8 mouse cellular contexts compared by ENCODE assay signal in the genomic region with DNA sequence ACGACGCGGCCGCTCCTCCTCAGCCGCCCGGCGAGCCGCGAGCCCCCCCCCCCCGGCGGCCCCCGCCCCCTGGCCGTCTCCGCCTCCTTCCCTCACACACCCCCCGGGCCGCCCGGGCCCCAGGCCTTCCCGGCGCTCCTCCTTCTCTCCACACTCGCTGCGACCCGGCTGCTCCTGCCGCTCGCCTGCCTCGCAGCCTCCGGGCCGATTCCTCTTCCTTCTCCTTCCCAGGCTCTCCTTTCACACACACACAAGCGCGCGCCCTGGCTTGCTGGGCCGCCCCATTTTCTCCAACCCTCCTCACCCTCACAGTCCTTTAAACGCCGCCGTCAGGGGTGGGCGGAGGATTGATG. TPM values are rescaled to one million over a fixed set of nuclear protein-coding genes. Genes with fewer than 3 reads are reported as not detected.
DNase-seq lines count a peak whose midpoint lies in the region; ATAC-seq and TF ChIP-seq lines count a peak whose summit lies in the region.

No protein-coding gene starts in this region.

- no peak for TF ChIP-seq POLR2A in bone marrow macrophage, adult 2 months (IDR thresholded peaks at IDR 0.05; ENCODE audit: borderline replicate concordance, low read depth, low read length)

- 2% methylated on average over 13 of the region's 35 CpGs for WGBS in liver, embryonic 12.5 days (ENCODE audit: insufficient replicate concordance)
- WGBS in neural tube, embryonic 15.5 days: 0% methylated on average over 10 of the region's 35 CpGs

- no peaks in the 10 kb centered on the region for H3K9me3 ChIP-seq in liver, embryonic 12.5 days (replicated peaks)
- H3K9me3 ChIP-seq in neural tube, embryonic 15.5 days (replicated peaks): no peaks in the 10 kb centered on the region

- H3K27ac ChIP-seq in gastrocnemius, adult 2 months: peak overlapping the region; percentile 93
- peak overlapping the region; percentile 85 for H3K27ac ChIP-seq in bone marrow macrophage, adult 2 months (ENCODE audit: insufficient read depth, low read depth, low read length)
- peak overlapping the region; percentile 86 for H3K27ac ChIP-seq in liver, embryonic 12.5 days
- H3K27ac ChIP-seq in neural tube, embryonic 15.5 days (replicated peaks): peak overlapping the region; percentile 98

- H3K36me3 ChIP-seq in liver, embryonic 12.5 days: peaks cover 17% of the 10 kb centered on the region
- H3K36me3 ChIP-seq in neural tube, embryonic 15.5 days: peaks cover 12% of the 10 kb centered on the region

- ATAC-seq in granulocyte monocyte progenitor cell, adult 5-6 weeks (replicated peaks; ENCODE audit: poor library complexity, severe bottlenecking): peak; percentile 47
- ATAC-seq in liver, embryonic 12.5 days: peak; percentile 75
- peak; percentile 78 for ATAC-seq in neural tube, embryonic 15.5 days (ENCODE audit: low FRiP score)

- H3K27me3 ChIP-seq in liver, embryonic 12.5 days (replicated peaks): no peaks in the 10 kb centered on the region
- H3K27me3 ChIP-seq in neural tube, embryonic 15.5 days (replicated peaks): no peaks in the 10 kb centered on the region

- peak overlapping the region; percentile 96 for H3K4me3 ChIP-seq in gastrocnemius, adult 2 months
- peak overlapping the region; percentile 92 for H3K4me3 ChIP-seq in bone marrow macrophage, adult 2 months (ENCODE audit: insufficient read depth, low read length)
- peak overlapping the region; percentile 82 for H3K4me3 ChIP-seq in liver, embryonic 12.5 days
- peak overlapping the region; percentile 73 for H3K4me3 ChIP-seq in neural tube, embryonic 15.5 days (replicated peaks)

- H3K9ac ChIP-seq in liver, embryonic 12.5 days: peak overlapping the region; percentile 83
- peak overlapping the region; percentile 95 for H3K9ac ChIP-seq in neural tube, embryonic 15.5 days (replicated peaks)

- peaks cover 26% of the 10 kb centered on the region for H3K4me1 ChIP-seq in bone marrow macrophage, adult 2 months (ENCODE audit: control insufficient read depth, insufficient read depth, low read length)
- H3K4me1 ChIP-seq in liver, embryonic 12.5 days: peaks cover 32% of the 10 kb centered on the region
- H3K4me1 ChIP-seq in neural tube, embryonic 15.5 days: peaks cover 25% of the 10 kb centered on the region

- no peak for DNase-seq in gastrocnemius, adult 2 months
- no peak for DNase-seq in gastrocnemius, postnatal 25 days
- DNase-seq in 3134 (ENCODE audit: extremely low read depth, insufficient read length, low spot score): peak; percentile 80
- DNase-seq in kidney, adult 9 months: no peak

- H3K4me2 ChIP-seq in liver, embryonic 12.5 days: peak overlapping the region; percentile 97
- H3K4me2 ChIP-seq in neural tube, embryonic 15.5 days: peak overlapping the region; percentile 64

- intact Hi-C loops in gastrocnemius, adult 2 months (cut with DNase I): loop anchor here (2.0 to 5.0 kb wide), 2 partner anchors 41 to 124 kb away; no protein-coding TSS in a partner anchor

- no peak for TF ChIP-seq CTCF in gastrocnemius, adult 2 months (IDR thresholded peaks at IDR 0.05)
- no peak for TF ChIP-seq CTCF in bone marrow macrophage, adult 2 months (IDR thresholded peaks at IDR 0.05; ENCODE audit: low read depth, low read length)

RNA-seq across cellular contexts. Expression of gene Fchsd2, which starts 16.0 kb away (rescaled TPM):
- 1 to 10 TPM; 3.7 to 7.1 TPM for total RNA-seq in gastrocnemius, adult 2 months (2021)
- 1 to 10 TPM; 6.7 to 7.4 TPM for total RNA-seq in gastrocnemius, postnatal 25 days (2021)
- 51.2 and 53.0 TPM in 2 replicates for polyA plus RNA-seq in bone marrow macrophage, adult 2 months (2012; ENCODE audit: insufficient read depth, insufficient read length, missing spikeins)
- 43.5 and 60.4 TPM in 2 replicates for total RNA-seq in granulocyte monocyte progenitor cell, adult 5-6 weeks (2014; fragmentation: Nextera tagmentation)
- 33.8 and 45.6 TPM in 2 replicates for total RNA-seq in granulocyte monocyte progenitor cell, adult 5-6 weeks (2017)
- polyA plus RNA-seq in liver, embryonic 12.5 days (2016; fragmentation: Nextera tagmentation; extraction: Ambion mirVana): 8.0 and 8.8 TPM in 2 replicates
- polyA plus RNA-seq in neural tube, embryonic 15.5 days (2015; fragmentation: Nextera tagmentation; extraction: Ambion mirVana): 35.9 and 39.4 TPM in 2 replicates

Comparison
In these comparisons a context has a peak if more than half of its experiments do, and no peak if none do; other contexts are left out.
1. RNA of gene Fchsd2, which starts 16.0 kb away (total RNA-seq): 33.8 to 60.4 TPM in granulocyte monocyte progenitor cell, adult 5-6 weeks; 6.7 to 7.4 TPM in gastrocnemius, postnatal 25 days and 3.7 to 7.1 TPM in gastrocnemius, adult 2 months; every median in the first group is over 4 times any median in the second.
2. Peak in every context shown above with its lines, with median percentiles within 50 percentile points of each other: H3K27ac ChIP-seq, H3K4me3 ChIP-seq and ATAC-seq.